Mouse (Mus musculus): ENCODE results near the gene Clic1.

GRCm38 (mm10) chr17:35108097-35108496 is 58.3 kb downstream of the Clic1 start, which contains the start of gene Ly6g5c:
- TF ChIP-seq BHLHE40 (IDR thresholded peaks at IDR 0.05; ENCODE audit: low read depth, low read length) (no peak), NELFE (IDR thresholded peaks at IDR 0.05; ENCODE audit: low read depth, low read length) (no peak), EP300 (IDR thresholded peaks at IDR 0.05; ENCODE audit: low read length) (no peak), MYC (IDR thresholded peaks at IDR 0.05; ENCODE audit: low read depth, low read length) (no peak), KAT2A (IDR thresholded peaks at IDR 0.05; ENCODE audit: insufficient replicate concordance, low read length) (no peak), POLR2A (IDR thresholded peaks at IDR 0.05; ENCODE audit: low read depth, low read length) (no peak), TCF12 (IDR thresholded peaks at IDR 0.05; ENCODE audit: low read depth, low read length) (no peak), ZMIZ1 (IDR thresholded peaks at IDR 0.05; ENCODE audit: low read depth, low read length) (no peak), CTCF (conservative IDR thresholded peaks at IDR 0.05 in 1 of 2, IDR thresholded peaks at IDR 0.05 in 1 of 2; ENCODE audit: low read depth in 2 of 2, low read length in 2 of 2) (no peak)
